Mouse (Mus musculus) kidney, adult 2 months (tissue): Measurements from ENCODE around the gene Arhgef1.

Experiments
- CTCF ChIP-seq: fragments of 200-500 bp; conservative IDR thresholded peaks from 2 replicates; pipeline ENCODE4 v1.5.1; 2011; ENCODE audit warnings: low read depth, mild to moderate bottlenecking, control low read depth, low read length, moderate library complexity, mixed read lengths; ENCODE audit not compliant: insufficient read depth, insufficient read length
- POLR2A ChIP-seq: fragments of 200-500 bp; IDR thresholded peaks from one replicate; pipeline ENCODE4 v1.6.1; 2011; ENCODE audit warnings: low read depth, low read length, control low read depth

GRCm38 (mm10) chr7:24896269-24896668 lies 6.4 kb upstream of the Arhgef1 start:
- TF ChIP-seq CTCF (no peak), POLR2A (no peak)
